Mouse (Mus musculus) activated CD4-positive, CD25-positive, alpha-beta regulatory T cell, adult 4 months (primary cell): ENCODE results near the gene Fbln5. TPM values are rescaled to one million over a fixed set of nuclear protein-coding genes. Genes with fewer than 3 reads are reported as not detected.

ENCODE experiments used
- ATAC-seq: one replicate; pipeline ENCODE4 v1.8.0; 2017
- polyA plus RNA-seq, 2 experiments: library from polyadenylated mRNA; unstranded; fragments of 100-300 nt; shearing (Covaris generic); gene quantifications; one replicate each; pipeline ENCODE4 v1.2.1; 2017

Fbln5 gene
- not detected for polyA plus RNA-seq

GRCm38 (mm10) chr12:101818608-101819370 lies at the start of gene Fbln5:
Gene Fbln5 (minus strand): TSS chr12:101819055.
- ATAC-seq, result no peak

GRCm38 (mm10) chr12:101862286-101862964 lies 43.6 kb upstream of the Fbln5 start:
- no peak for ATAC-seq

- ATAC-seq, result no peak
Measured at GRCm38 (mm10) chr12:101860256-101860655, 41.4 kb upstream of the Fbln5 start.

GRCm38 (mm10) chr12:101858011-101858410 lies 39.2 kb upstream of the Fbln5 start:
- no peak for ATAC-seq

- ATAC-seq, result no peak
Measured at GRCm38 (mm10) chr12:101854336-101854735, 35.5 kb upstream of the Fbln5 start.

GRCm38 (mm10) chr12:101851846-101852564 lies 33.1 kb upstream of the Fbln5 start:
- ATAC-seq, result no peak

- ATAC-seq, result no peak
Measured at GRCm38 (mm10) chr12:101851314-101851713, 32.5 kb upstream of the Fbln5 start.

- no peak for ATAC-seq
Measured at GRCm38 (mm10) chr12:101836546-101837274, 17.9 kb upstream of the Fbln5 start.

GRCm38 (mm10) chr12:101834715-101835114 lies 15.9 kb upstream of the Fbln5 start:
- ATAC-seq, result no peak

GRCm38 (mm10) chr12:101833776-101834175 lies 14.9 kb upstream of the Fbln5 start:
- no peak for ATAC-seq

- ATAC-seq, result no peak
Measured at GRCm38 (mm10) chr12:101833115-101833506, 14.3 kb upstream of the Fbln5 start.

GRCm38 (mm10) chr12:101832179-101833114 lies 13.6 kb upstream of the Fbln5 start:
- ATAC-seq, result no peak

GRCm38 (mm10) chr12:101831221-101831620 lies 12.4 kb upstream of the Fbln5 start:
- no peak for ATAC-seq

GRCm38 (mm10) chr12:101823161-101823560 lies 4.3 kb upstream of the Fbln5 start:
- ATAC-seq, result no peak

GRCm38 (mm10) chr12:101821596-101821995 lies 2.7 kb upstream of the Fbln5 start:
- no peak for ATAC-seq

- no peak for ATAC-seq
Measured at GRCm38 (mm10) chr12:101819570-101819969, 715 bp upstream of the Fbln5 start.

GRCm38 (mm10) chr12:101818246-101818607 lies 628 bp downstream of the Fbln5 start:
- no peak for ATAC-seq

GRCm38 (mm10) chr12:101816810-101817209 lies 2.0 kb downstream of the Fbln5 start:
- no peak for ATAC-seq

- no peak for ATAC-seq
Measured at GRCm38 (mm10) chr12:101815796-101816195, 3.1 kb downstream of the Fbln5 start.

- no peak for ATAC-seq
Measured at GRCm38 (mm10) chr12:101814423-101814822, 4.4 kb downstream of the Fbln5 start.

GRCm38 (mm10) chr12:101811181-101811580 lies 7.7 kb downstream of the Fbln5 start:
- ATAC-seq, result no peak

GRCm38 (mm10) chr12:101810515-101810914 lies 8.3 kb downstream of the Fbln5 start:
- ATAC-seq, result no peak
